Mouse (Mus musculus): ENCODE measurements around the gene Gcm1. TPM values are rescaled to one million over a fixed set of nuclear protein-coding genes. Genes with fewer than 3 reads are reported as not detected.
"Not testable (repeated sequence)": the region's sequence is repeated elsewhere in the genome, so short reads cannot be mapped to it uniquely, and the experiment has no call there.

Gene Gcm1
- total RNA-seq, 2 experiments from 2014 or later, result not detected

GRCm38 (mm10) chr9:78045171-78045570 is 6.6 kb upstream of the Gcm1 start:
- DNase-seq (ENCODE audit: low spot score in 2 of 2), result no peak

- DNase-seq (ENCODE audit: low spot score in 2 of 2), result no peak
These were observed 5.0 kb upstream of the Gcm1 start for GRCm38 (mm10) chr9:78046755-78047154.

DNA sequence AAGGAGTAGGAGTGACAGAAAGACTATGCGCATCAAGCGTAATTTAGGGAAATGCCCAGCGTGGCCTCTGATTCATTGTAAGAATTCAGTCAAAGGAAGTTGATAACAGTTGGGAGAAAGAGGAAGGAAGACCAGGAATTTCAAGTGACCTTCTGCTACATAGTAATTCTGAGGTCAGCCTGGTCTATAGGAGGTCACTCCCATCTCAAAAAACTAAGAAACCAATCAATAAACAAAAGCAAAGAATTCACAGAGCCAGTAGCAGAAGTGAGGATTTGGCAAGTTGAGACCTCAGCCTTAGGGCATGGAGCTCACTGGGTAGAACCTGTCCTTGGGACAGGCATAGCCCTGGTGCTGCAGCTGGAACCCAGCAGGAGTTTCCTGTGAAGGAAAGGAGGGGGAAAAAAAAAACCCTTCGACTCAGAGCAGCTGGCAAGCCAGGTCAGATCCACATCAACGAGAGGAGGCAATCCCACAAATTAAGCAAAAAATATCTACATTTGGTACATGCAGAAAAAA is 1.2 kb upstream of the Gcm1 start:
- no peak for DNase-seq (ENCODE audit: low spot score in 2 of 2)

- DNase-seq (ENCODE audit: low spot score in 2 of 2), result no peak
These were observed 2.1 kb downstream of the Gcm1 start for GRCm38 (mm10) chr9:78053821-78054220.

DNA sequence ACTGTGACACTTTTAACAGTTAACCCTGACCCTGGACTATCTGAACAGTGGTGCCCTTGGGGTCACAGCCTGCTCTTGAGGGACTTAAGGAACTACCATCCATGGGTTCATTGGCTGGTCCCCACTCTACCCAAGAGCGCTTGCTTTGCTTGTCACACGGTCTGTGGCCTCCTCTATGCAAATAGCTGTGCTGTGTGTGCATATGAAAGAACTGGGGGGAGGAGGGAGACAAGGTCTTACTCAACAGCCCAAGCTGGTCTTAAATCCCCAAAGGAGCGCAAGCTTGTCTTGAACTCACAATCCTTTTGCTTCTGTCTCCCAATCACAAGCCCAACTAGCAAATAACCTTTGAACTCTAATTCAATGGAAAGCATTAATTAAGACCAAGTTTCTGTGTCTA is 2.6 kb downstream of the Gcm1 start:
- DNase-seq (ENCODE audit: low spot score in 2 of 2), result no peak

DNA sequence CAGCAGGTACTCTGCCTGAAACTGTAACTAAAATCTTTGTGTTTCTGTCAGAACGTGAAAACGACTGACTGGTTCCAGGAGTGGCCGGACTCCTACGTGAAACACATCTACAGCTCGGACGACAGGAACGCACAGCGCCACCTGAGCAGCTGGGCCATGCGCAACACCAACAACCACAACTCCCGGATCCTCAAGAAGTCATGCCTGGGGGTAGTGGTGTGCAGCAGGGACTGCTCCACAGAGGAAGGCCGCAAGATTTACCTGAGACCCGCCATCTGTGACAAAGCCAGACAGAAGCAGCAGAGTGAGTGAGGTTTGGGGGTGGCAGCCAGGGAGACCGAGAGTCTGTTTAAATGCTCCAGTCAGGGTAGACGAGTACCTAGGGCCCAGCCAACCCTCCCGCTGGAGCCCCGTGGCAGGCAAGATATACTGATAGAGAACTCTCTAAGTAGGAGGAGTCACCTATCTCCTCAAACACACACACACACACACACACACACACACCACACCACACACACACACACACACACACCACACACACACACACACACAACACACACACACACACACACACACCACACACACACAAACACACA is 7.9 kb downstream of the Gcm1 start:
- no peak for DNase-seq (ENCODE audit: low spot score in 2 of 2)

GRCm38 (mm10) chr9:78062392-78062791 is 10.7 kb downstream of the Gcm1 start:
- no peak for DNase-seq (ENCODE audit: low spot score in 2 of 2)

DNA sequence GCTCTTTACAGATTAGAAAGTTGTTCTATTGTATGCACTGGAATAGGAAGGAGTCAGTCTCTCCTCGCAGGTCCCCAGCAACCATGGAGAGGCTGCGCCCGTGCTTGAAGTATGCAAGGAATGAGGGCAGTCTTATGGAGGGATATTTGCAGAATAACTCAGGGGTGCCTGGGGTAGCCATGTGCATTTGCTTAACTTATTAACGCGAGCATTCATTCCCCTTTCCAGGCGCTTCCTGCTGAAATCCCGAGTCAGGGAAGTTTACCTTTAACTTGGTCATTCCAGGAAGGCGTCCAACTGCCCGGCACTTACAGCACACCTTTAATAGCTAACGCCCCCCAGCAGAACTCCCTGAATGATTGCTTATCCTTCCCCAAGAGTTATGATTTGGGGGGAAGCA is 12.4 kb downstream of the Gcm1 start:
- no peak for DNase-seq (ENCODE audit: low spot score in 2 of 2)

DNA sequence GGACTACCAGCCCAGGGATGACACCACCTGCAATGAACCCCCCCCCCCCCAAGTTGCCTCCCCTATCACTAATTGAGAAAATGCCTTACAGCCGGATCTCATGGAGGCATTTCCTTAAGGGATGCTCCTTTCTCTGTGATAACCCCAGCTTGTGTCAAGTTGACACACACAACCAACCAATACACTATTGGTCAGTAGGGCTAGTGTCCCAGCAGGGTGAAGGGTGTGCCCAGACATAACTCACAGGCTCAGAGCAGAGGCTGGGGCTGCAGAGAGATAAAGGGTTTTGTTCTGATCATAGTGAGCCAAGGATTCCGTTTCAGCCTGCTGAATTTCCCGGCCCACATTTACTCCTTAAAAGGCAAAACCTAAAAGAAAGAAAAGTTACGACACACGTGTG is 18.8 kb downstream of the Gcm1 start:
- DNase-seq (ENCODE audit: low spot score in 2 of 2), result no peak

DNA sequence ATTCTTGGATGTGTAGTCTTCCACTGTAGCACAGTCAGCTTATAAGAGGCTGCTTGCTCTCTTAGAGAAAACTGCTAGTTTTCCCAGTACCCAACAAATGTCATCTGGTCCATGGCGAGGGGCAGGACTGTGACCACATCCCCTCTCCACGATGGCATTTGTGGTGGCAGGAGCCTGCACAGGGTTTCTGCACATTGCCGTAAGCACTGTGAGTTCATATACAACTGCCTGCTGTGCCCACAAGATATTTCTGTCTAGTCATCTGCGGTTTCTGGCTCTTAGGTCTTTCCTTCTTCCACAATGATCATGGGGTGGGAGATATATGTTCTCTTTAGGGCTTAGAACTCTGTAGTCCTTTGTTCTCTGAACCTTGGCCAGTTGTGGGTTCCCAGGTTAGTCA is 19.9 kb downstream of the Gcm1 start:
- no peak for DNase-seq (ENCODE audit: low spot score in 2 of 2)

DNA sequence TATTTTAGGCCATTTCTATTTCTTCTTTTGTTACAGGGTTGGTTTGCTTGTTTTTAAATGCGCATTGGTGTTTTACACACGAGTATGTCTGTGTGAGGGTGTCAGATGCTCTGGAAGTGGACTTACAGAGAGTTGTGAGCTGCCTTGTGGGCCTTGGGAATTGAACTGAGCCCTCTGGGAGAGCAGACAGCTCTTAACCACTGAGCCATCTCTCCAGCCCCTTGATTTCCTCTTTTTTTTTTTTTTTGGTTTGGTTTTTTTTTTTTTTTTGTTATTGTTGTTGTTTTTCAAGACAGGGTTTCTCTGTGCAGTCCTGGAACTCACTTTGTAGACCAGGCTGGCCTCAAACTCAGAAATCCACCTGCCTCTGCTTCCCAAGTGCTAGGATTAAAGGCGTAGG is 21.6 kb downstream of the Gcm1 start:
- DNase-seq (ENCODE audit: low spot score in 2 of 2), result not testable (repeated sequence)

GRCm38 (mm10) chr9:78073713-78074340 is 22.1 kb downstream of the Gcm1 start:
- DNase-seq (ENCODE audit: low spot score in 2 of 2), result no peak

DNA sequence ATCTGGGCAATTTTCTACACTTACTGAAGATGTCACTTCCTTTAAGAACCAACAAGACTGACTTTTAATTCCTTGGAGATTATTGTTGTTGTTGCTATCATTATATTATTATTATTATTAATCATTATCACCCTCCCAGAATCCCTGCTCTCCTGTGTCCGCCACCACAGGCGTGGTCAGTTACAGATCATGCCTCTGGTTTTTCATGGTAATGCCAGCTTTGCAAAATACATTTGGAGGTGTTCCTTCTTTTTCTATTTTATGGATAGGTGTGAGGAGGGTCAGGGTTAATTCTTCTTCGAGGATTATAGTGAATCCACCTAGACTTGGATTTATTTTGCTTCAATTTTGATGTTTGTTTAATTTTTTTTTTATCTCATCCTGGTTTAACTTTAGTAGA is 23.5 kb downstream of the Gcm1 start:
- no peak for DNase-seq (ENCODE audit: low spot score in 2 of 2)

GRCm38 (mm10) chr9:78078240-78078639 is 26.5 kb downstream of the Gcm1 start:
- DNase-seq (ENCODE audit: low spot score in 2 of 2), result no peak

DNA sequence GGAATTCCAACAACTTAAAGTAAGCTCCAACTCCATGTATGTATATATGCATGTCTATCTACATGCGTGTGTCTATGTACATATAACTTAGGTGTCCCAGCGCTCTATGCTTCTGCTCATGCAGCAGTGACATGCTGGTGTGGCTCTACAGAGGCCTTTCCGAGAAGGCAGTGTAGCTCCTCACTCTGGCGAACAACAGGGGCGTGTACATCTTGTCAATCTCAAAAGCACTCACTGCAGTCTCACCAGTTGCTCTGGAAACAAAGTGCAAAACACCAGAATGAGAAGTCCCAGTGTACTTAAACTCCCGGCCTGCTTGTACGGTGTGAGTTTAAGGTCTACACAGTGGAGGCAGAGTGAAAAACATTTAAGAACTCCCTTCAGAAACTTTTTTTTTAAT is 30.1 kb downstream of the Gcm1 start:
- DNase-seq (ENCODE audit: low spot score in 2 of 2), result no peak

- DNase-seq (ENCODE audit: low spot score in 2 of 2), result no peak
These were observed 32.6 kb downstream of the Gcm1 start for GRCm38 (mm10) chr9:78084341-78084740.

GRCm38 (mm10) chr9:78085722-78086287 is 34.1 kb downstream of the Gcm1 start:
- no peak for DNase-seq (ENCODE audit: low spot score in 2 of 2)

DNA sequence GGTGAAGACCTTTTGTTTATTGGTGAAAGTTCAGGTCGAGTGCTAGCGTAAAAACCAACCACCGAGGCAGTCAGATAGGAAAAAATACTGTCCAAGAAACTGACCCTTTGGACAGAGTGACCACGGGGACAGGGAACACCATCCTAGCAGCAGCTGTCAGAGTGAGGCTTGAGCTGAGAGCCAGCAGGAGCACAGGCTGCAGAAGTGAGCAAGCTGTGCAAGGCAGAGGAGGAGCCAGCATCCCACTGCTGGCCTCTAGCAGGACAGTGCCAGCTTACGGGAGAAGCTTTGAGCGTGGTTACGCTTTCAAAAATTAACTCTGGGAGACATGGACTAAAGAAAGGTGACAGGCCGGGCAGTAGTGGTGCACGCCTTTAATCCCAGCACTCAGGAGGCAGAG is 36.0 kb downstream of the Gcm1 start:
- no peak for DNase-seq (ENCODE audit: low spot score in 2 of 2)

- no peak for DNase-seq (ENCODE audit: low spot score in 2 of 2)
These were observed 36.8 kb downstream of the Gcm1 start for GRCm38 (mm10) chr9:78088521-78088920.

GRCm38 (mm10) chr9:78088971-78089370 is 37.2 kb downstream of the Gcm1 start:
- no peak for DNase-seq (ENCODE audit: low spot score in 2 of 2)

DNA sequence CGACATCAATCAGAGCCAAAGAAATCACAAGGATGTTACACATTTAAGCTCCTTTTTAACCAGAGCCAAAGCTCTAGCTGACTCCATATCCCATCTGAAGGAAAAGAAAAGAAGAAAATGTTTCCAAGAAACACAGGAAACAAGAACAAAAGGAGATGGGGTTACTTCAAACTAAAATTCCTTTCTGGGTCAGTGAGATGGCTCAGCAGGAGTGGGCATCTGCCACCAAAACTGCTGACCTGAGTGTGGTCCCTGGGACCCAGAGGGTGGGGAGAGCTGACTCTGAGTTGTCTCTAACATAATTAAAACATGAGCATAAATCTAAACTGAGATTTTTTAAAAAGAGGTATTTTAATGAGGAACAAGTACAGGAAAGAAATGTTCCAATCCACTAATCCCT is 38.2 kb downstream of the Gcm1 start:
- DNase-seq (ENCODE audit: low spot score in 2 of 2), result no peak

DNA sequence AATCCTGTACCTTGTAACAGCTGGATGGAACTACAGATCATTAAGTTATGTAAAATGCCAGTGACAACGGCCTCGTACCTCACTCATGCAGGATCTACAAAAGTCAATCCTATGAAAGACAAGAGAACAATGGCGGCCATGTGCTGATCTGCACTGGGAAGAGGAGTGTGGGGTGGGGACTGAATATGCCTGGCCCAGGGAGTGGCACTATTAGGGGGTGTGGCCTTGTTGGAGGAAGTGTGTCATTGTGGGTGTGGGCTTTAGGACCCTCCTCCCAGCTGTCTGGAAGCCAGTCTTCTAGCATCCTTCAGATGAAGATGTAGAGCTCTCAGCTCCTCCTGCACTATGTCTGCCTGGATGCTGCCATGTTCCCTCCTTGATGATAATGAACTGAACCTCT is 38.9 kb downstream of the Gcm1 start:
- DNase-seq (ENCODE audit: low spot score in 2 of 2), result no peak

DNA sequence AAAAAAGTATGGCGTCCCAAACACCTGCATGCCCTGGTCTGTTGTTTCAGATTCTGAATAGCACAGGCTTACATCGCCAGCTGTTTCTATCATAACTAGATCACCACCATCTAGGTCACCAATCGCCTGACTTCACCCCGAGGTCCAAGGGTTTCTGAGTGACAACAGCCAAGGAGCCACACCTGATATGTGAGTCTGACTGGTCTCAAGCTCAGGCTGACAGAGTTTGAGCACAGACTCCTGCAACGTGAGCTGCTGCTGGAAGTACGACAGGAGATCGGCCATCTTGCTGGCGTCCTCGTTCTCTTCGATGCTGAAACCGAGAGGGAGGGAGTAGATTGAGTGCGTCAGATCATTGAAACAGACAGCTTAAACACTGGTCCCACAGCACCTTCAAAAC is 44.0 kb downstream of the Gcm1 start:
- DNase-seq (ENCODE audit: low spot score in 2 of 2), result no peak

All from adrenal gland, postnatal 4 days (tissue).